ENCODE assay signal across 8 mouse cellular contexts in genomic region chr9:107626844-107627277, GRCm38 (mm10). TPM values are rescaled to one million over a fixed set of nuclear protein-coding genes. Genes with fewer than 3 reads are reported as not detected.
DNase-seq lines count a peak whose midpoint lies in the region; ATAC-seq and TF ChIP-seq lines count a peak whose summit lies in the region.

No protein-coding gene starts in this region.

- peak overlapping the region; percentile 50 for H3K4me2 ChIP-seq in midbrain, embryonic 16.5 days (ENCODE audit: low read length)
- peak overlapping the region; percentile 32 for H3K4me2 ChIP-seq in stomach, embryonic 14.5 days (replicated peaks; ENCODE audit: low read depth, low read length)

- peak overlapping the region; percentile 63 for H3K9ac ChIP-seq in midbrain, embryonic 16.5 days (ENCODE audit: low read depth, low read length)
- peak overlapping the region; percentile 36; the same call in 1 of the 2 replicates for H3K9ac ChIP-seq in stomach, embryonic 14.5 days (replicated peaks; ENCODE audit: low read depth, low read length)

- no peak for TF ChIP-seq POLR2A in kidney, adult 2 months (IDR thresholded peaks at IDR 0.05; ENCODE audit: low read depth, low read length)

- no peaks in the 10 kb centered on the region for H3K27me3 ChIP-seq in embryonic facial prominence, embryonic 10.5 days (replicated peaks; ENCODE audit: low read depth, poor library complexity, severe bottlenecking)
- no peaks in the 10 kb centered on the region for H3K27me3 ChIP-seq in kidney, adult 2 months (replicated peaks; ENCODE audit: control insufficient read depth, insufficient read depth, low read length)
- H3K27me3 ChIP-seq in midbrain, embryonic 16.5 days (ENCODE audit: control insufficient read depth, insufficient read depth, low read depth, low read length), result no peaks in the 10 kb centered on the region
- no peaks in the 10 kb centered on the region for H3K27me3 ChIP-seq in stomach, embryonic 14.5 days (ENCODE audit: control insufficient read depth, insufficient read depth, low read length)

- H3K9me3 ChIP-seq in embryonic facial prominence, embryonic 10.5 days, result no peaks in the 10 kb centered on the region
- H3K9me3 ChIP-seq in midbrain, embryonic 16.5 days (replicated peaks; ENCODE audit: control insufficient read depth, low read length, poor library complexity, severe bottlenecking), result no peaks in the 10 kb centered on the region
- no peaks in the 10 kb centered on the region for H3K9me3 ChIP-seq in stomach, embryonic 14.5 days (ENCODE audit: control insufficient read depth, low read depth, low read length)

- DNase-seq in B cell, adult 2 months, result peak; percentile 90 to 92
- peak; percentile 63 to 77 for DNase-seq in adrenal gland, adult 18-20 months (ENCODE audit: low spot score in 2 of 2)
- DNase-seq in embryonic facial prominence, embryonic 10.5 days (ENCODE audit: low spot score), result peak; percentile 96
- DNase-seq in heart, adult 18-20 months, result peak; percentile 84 to 91
- peak; percentile 86 for DNase-seq in kidney, adult 2 months
- DNase-seq in liver, result peak; percentile 88

- peak; percentile 39 for ATAC-seq in midbrain, embryonic 16.5 days
- peak; percentile 51; the same call in 1 of the 2 replicates for ATAC-seq in stomach, embryonic 14.5 days (ENCODE audit: insufficient number of reproducible peaks, insufficient read depth, low FRiP score, low read depth)

- TF ChIP-seq CTCF in kidney, adult 2 months (conservative IDR thresholded peaks at IDR 0.05; ENCODE audit: insufficient read depth, insufficient read length, low read depth, low read length), result peak; percentile 80

- peaks cover 76% of the 10 kb centered on the region for H3K36me3 ChIP-seq in embryonic facial prominence, embryonic 10.5 days (replicated peaks)
- H3K36me3 ChIP-seq in kidney, adult 2 months (ENCODE audit: control insufficient read depth, insufficient read depth, low read length), result no peaks in the 10 kb centered on the region
- no peaks in the 10 kb centered on the region for H3K36me3 ChIP-seq in midbrain, embryonic 16.5 days (ENCODE audit: control insufficient read depth, insufficient read depth, low read length)
- H3K36me3 ChIP-seq in stomach, embryonic 14.5 days (ENCODE audit: control insufficient read depth, insufficient read depth, low read length), result peaks cover 31% of the 10 kb centered on the region

- WGBS in embryonic facial prominence, embryonic 10.5 days, result 3% methylated on average over 2 of the region's 2 CpGs
- 8% methylated on average over 2 of the region's 2 CpGs for WGBS in kidney, adult 2 months
- WGBS in midbrain, embryonic 16.5 days, result 0% methylated on average over 2 of the region's 2 CpGs
- whole genome bisulfite sequencing in stomach, embryonic 14.5 days, result 0% methylated on average over 2 of the region's 2 CpGs

- peaks cover 74% of the 10 kb centered on the region for H3K4me1 ChIP-seq in embryonic facial prominence, embryonic 10.5 days
- peaks cover 20% of the 10 kb centered on the region for H3K4me1 ChIP-seq in kidney, adult 2 months (ENCODE audit: control insufficient read depth, insufficient read depth, low read length)
- H3K4me1 ChIP-seq in midbrain, embryonic 16.5 days (ENCODE audit: control insufficient read depth, insufficient read depth, low read length), result peaks cover 58% of the 10 kb centered on the region
- peaks cover 70% of the 10 kb centered on the region for H3K4me1 ChIP-seq in stomach, embryonic 14.5 days (ENCODE audit: control insufficient read depth, insufficient read depth, low read length)

- peak overlapping the region; percentile 46 for H3K4me3 ChIP-seq in embryonic facial prominence, embryonic 10.5 days
- H3K4me3 ChIP-seq in kidney, adult 2 months (ENCODE audit: insufficient read depth, low read depth, low read length), result no peak overlapping the region
- peak overlapping the region; percentile 9 for H3K4me3 ChIP-seq in midbrain, embryonic 16.5 days (ENCODE audit: low read depth, low read length)
- H3K4me3 ChIP-seq in stomach, embryonic 14.5 days (ENCODE audit: low read depth, low read length), result no peak overlapping the region

- H3K27ac ChIP-seq in embryonic facial prominence, embryonic 10.5 days (replicated peaks), result peak overlapping the region; percentile 96
- no peak overlapping the region for H3K27ac ChIP-seq in kidney, adult 2 months (ENCODE audit: insufficient read depth, low read depth, low read length)
- H3K27ac ChIP-seq in midbrain, embryonic 16.5 days (ENCODE audit: low read length), result peak overlapping the region; percentile 95
- H3K27ac ChIP-seq in stomach, embryonic 14.5 days (ENCODE audit: low read length), result peak overlapping the region; percentile 79

RNA-seq across cellular contexts. Expression of gene Gnai2, which starts 8.3 kb away (rescaled TPM):
- total RNA-seq in adrenal gland, adult 18-20 months (2021), result 100 to 1,000 TPM; 238 to 263 TPM
- polyA plus RNA-seq in embryonic facial prominence, embryonic 10.5 days (2016; fragmentation: Nextera tagmentation; extraction: Ambion mirVana), result 334 and 363 TPM in 2 replicates
- total RNA-seq in heart, adult 18-20 months (2021), result 100 to 1,000 TPM; 241 to 253 TPM
- polyA plus RNA-seq in kidney, adult 2 months (2012; rRNA removed), result 356 and 366 TPM in 2 replicates
- 278 and 281 TPM in 2 replicates for polyA plus RNA-seq in midbrain, embryonic 16.5 days (2015; fragmentation: Nextera tagmentation; extraction: Ambion mirVana)
- 359 TPM in 2 replicates for polyA plus RNA-seq in stomach, embryonic 14.5 days (2014; fragmentation: Nextera tagmentation; extraction: Ambion mirVana)

RNA-seq across cellular contexts. Expression of gene Sema3b, which starts 17.8 kb away (rescaled TPM):
- total RNA-seq in adrenal gland, adult 18-20 months (2021), result 1 to 10 TPM; 5.1 to 6.3 TPM
- 2.7 TPM in 2 replicates for polyA plus RNA-seq in embryonic facial prominence, embryonic 10.5 days (2016; fragmentation: Nextera tagmentation; extraction: Ambion mirVana)
- total RNA-seq in heart, adult 18-20 months (2021), result 10 to 100 TPM; 20.4 to 22.9 TPM
- polyA plus RNA-seq in kidney, adult 2 months (2012; rRNA removed), result 63.3 and 78.8 TPM in 2 replicates
- 3.7 and 3.9 TPM in 2 replicates for polyA plus RNA-seq in midbrain, embryonic 16.5 days (2015; fragmentation: Nextera tagmentation; extraction: Ambion mirVana)
- polyA plus RNA-seq in stomach, embryonic 14.5 days (2014; fragmentation: Nextera tagmentation; extraction: Ambion mirVana), result 6.1 and 7.9 TPM in 2 replicates

RNA-seq across cellular contexts. Expression of gene Ifrd2, which starts 39.4 kb away (rescaled TPM):
- 10 to 100 TPM; 38.0 to 41.1 TPM for total RNA-seq in adrenal gland, adult 18-20 months (2021)
- polyA plus RNA-seq in embryonic facial prominence, embryonic 10.5 days (2016; fragmentation: Nextera tagmentation; extraction: Ambion mirVana), result 59.7 and 72.1 TPM in 2 replicates
- 10 to 100 TPM; 48.5 to 48.8 TPM for total RNA-seq in heart, adult 18-20 months (2021)
- 50.5 and 57.8 TPM in 2 replicates for polyA plus RNA-seq in kidney, adult 2 months (2012; rRNA removed)
- 14.6 and 15.4 TPM in 2 replicates for polyA plus RNA-seq in midbrain, embryonic 16.5 days (2015; fragmentation: Nextera tagmentation; extraction: Ambion mirVana)
- 54.0 and 61.1 TPM in 2 replicates for polyA plus RNA-seq in stomach, embryonic 14.5 days (2014; fragmentation: Nextera tagmentation; extraction: Ambion mirVana)

RNA-seq across cellular contexts. Expression of gene Slc38a3, which starts 42.5 kb away (rescaled TPM):
- under 1 TPM; 0.33 to 0.64 TPM for total RNA-seq in adrenal gland, adult 18-20 months (2021)
- polyA plus RNA-seq in embryonic facial prominence, embryonic 10.5 days (2016; fragmentation: Nextera tagmentation; extraction: Ambion mirVana), result 5.6 and 6.6 TPM in 2 replicates
- 10 to 100 TPM; 48.3 to 61.0 TPM for total RNA-seq in heart, adult 18-20 months (2021)
- polyA plus RNA-seq in kidney, adult 2 months (2012; rRNA removed), result 77.9 and 139 TPM in 2 replicates
- 31.1 and 34.0 TPM in 2 replicates for polyA plus RNA-seq in midbrain, embryonic 16.5 days (2015; fragmentation: Nextera tagmentation; extraction: Ambion mirVana)
- polyA plus RNA-seq in stomach, embryonic 14.5 days (2014; fragmentation: Nextera tagmentation; extraction: Ambion mirVana), result 3.7 and 7.1 TPM in 2 replicates

RNA-seq across cellular contexts. Expression of gene Hyal3, which starts 46.2 kb away (rescaled TPM):
- total RNA-seq in adrenal gland, adult 18-20 months (2021), result 1 to 10 TPM; 1.4 to 1.7 TPM
- 0.48 and 0.96 TPM in 2 replicates for polyA plus RNA-seq in embryonic facial prominence, embryonic 10.5 days (2016; fragmentation: Nextera tagmentation; extraction: Ambion mirVana)
- total RNA-seq in heart, adult 18-20 months (2021), result under 1 TPM; 0.28 to 0.37 TPM
- 1.6 and 2.1 TPM in 2 replicates for polyA plus RNA-seq in kidney, adult 2 months (2012; rRNA removed)
- polyA plus RNA-seq in midbrain, embryonic 16.5 days (2015; fragmentation: Nextera tagmentation; extraction: Ambion mirVana), result 2.0 and 2.4 TPM in 2 replicates
- polyA plus RNA-seq in stomach, embryonic 14.5 days (2014; fragmentation: Nextera tagmentation; extraction: Ambion mirVana), result 1.0 and 1.4 TPM in 2 replicates

Comparison
In these comparisons a context has a peak if more than half of its experiments do, and no peak if none do; other contexts are left out.
1. H3K4me3 ChIP-seq: peak in embryonic facial prominence, embryonic 10.5 days (single experiment) and midbrain, embryonic 16.5 days (single experiment); none in kidney, adult 2 months (single experiment) and stomach, embryonic 14.5 days (single experiment).
2. Peak in every context shown above with its lines, with median percentiles within 50 percentile points of each other: DNase-seq.